Mouse (Mus musculus) liver, postnatal 0 days (tissue): ENCODE measurements around the gene Aass.

Experiments
- CTCF ChIP-seq: sonication (generic); IDR thresholded peaks from 2 replicates; pipeline ENCODE4 v1.5.1; 2016; ENCODE audit warnings: antibody characterized with exemption, low read depth
- EP300 ChIP-seq: IDR thresholded peaks from 2 replicates; pipeline ENCODE4 v1.6.1; 2016; ENCODE audit warnings: antibody characterized with exemption, low read depth, mild to moderate bottlenecking

GRCm38 (mm10) chr6:23129201-23129600 is 3.6 kb downstream of the Aass start:
- TF ChIP-seq EP300, result no peak
- TF ChIP-seq CTCF, result no peak
